Mouse (Mus musculus) spleen, postnatal 36 days (tissue): Measurements from ENCODE around the gene Fgd6.

Source experiments
- DNase-seq, 2 experiments: peaks; one replicate each; pipeline ENCODE4 v3.0.0; 2022; ENCODE audit warnings: low spot score in 2 of 2, mixed read lengths in 1 of 2

Fgd6 gene

GRCm38 (mm10) chr10:94174652-94175051 lies 138.9 kb downstream of the Fgd6 start:
- no peak for DNase-seq

- no peak for DNase-seq
These were observed 147.4 kb downstream of the Fgd6 start for GRCm38 (mm10) chr10:94183199-94183598.
